Mouse (Mus musculus): ENCODE data around the gene Dnajb8. TPM values are rescaled to one million over a fixed set of nuclear protein-coding genes. Genes with fewer than 3 reads are reported as not detected.

Gene Dnajb8
- total RNA-seq, 2 experiments from 2014 or later: not detected

DNA sequence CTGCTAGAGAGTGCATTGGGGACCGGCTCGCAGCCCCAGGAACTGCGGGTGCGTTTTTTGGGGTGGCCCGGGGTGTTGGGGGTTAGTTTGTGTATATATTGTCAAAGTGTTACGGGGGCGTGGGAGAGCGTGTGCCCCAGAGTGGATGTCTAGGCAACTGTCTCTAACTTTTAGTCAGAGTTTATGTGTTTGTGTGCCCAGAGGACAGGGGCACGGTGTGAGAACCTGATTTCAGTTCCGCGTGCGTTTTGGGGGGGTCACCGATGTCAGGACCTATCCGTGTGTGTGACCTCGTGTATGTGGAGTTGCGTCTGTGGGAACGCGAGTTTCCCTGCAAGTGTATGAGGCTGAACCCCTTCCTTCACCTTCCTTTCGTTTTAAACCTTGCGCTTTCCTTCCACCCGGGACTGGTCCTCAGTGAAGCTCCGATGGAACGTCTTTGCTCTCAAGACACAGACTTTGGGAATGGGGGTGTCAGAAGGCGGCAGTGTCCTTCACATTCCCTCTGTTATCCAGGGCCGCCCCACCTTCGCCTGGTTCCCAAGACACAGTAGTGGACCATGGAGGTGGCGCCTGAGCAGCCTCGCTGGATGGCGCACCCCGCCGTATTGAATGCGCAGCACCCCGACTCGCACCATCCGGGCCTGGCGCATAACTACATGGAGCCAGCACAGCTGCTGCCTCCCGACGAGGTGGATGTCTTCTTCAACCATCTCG, 22.9 kb upstream of the Dnajb8 start:
- no peak for DNase-seq (ENCODE audit: low spot score)

DNA sequence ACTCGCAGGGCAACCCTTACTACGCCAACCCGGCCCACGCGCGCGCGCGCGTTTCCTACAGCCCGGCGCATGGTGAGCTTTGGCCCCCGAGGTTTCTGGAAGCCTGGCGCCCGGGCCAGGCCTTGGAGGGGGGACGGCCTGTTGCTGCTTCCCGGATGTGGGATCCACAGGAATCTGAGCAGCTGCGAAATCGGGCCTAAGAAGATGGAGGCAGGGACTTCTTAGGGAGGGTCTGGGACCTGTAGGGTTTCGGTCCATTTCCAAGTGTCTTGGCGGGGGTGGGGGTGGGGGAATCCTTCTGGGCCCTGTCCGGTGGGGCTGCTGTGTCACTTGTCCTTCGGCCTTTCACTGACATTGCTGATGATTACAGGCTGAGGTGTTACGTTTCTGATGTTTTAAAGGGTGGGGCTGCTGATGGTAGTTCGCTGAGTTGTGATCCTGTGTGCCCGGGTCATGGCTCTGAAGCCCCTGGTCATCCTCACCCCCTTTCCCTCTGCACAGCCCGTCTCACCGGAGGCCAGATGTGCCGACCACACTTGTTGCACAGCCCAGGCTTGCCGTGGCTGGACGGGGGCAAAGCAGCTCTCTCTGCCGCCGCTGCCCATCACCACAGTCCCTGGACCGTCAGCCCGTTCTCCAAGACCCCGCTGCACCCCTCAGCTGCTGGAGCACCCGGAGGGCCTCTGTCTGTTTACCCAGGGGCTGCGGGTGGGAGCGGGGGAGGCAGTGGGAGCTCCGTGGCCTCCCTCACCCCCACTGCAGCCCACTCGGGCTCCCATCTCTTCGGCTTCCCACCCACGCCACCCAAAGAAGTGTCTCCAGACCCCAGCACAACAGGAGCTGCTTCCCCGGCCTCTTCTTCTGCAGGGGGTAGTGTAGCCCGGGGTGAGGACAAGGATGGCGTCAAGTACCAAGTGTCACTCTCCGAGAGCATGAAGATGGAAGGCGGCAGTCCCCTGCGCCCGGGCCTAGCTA, 22.1 kb upstream of the Dnajb8 start:
- no peak for DNase-seq (ENCODE audit: low spot score)

DNA sequence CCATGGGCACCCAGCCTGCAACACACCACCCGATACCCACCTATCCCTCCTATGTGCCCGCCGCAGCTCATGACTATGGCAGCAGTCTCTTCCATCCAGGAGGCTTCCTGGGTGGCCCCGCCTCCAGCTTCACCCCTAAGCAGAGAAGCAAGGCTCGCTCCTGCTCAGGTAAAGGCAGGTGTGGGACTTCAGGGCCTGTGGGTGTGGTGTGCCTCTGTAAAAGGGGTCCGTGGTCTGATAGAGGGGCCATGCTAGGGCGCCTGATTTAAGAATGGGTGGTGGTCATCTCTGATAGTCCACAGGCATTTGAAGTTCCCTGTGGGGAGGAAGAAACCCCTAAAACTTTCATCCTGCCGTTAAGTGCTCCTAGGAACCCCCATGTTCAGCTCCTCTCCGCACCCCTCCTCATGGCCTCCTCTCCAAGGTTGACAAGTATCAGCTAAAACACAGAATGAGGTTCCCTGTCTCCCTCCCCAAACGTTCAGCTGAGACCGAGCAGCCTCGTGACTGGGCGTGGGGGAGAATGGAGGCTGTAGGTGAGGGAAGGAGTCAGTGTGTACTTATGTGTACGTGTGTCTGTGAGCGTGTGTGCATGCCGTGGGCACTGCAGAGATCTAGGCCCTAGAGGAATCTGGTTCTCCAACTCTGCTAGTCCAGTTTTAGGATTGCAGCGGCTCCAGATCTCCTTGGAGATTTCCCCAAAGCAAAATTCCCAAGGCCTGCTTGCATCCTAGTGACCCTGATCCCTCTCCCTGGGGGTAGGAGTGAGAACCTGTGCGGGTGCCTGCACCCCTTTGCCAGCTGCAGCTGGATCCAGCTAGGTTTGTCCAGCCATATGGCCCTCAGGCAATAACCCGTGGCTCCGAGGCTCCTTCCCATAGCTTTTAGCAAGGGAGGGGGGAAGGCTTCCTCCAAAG, 21.1 kb upstream of the Dnajb8 start:
- no peak for DNase-seq (ENCODE audit: low spot score)

DNA sequence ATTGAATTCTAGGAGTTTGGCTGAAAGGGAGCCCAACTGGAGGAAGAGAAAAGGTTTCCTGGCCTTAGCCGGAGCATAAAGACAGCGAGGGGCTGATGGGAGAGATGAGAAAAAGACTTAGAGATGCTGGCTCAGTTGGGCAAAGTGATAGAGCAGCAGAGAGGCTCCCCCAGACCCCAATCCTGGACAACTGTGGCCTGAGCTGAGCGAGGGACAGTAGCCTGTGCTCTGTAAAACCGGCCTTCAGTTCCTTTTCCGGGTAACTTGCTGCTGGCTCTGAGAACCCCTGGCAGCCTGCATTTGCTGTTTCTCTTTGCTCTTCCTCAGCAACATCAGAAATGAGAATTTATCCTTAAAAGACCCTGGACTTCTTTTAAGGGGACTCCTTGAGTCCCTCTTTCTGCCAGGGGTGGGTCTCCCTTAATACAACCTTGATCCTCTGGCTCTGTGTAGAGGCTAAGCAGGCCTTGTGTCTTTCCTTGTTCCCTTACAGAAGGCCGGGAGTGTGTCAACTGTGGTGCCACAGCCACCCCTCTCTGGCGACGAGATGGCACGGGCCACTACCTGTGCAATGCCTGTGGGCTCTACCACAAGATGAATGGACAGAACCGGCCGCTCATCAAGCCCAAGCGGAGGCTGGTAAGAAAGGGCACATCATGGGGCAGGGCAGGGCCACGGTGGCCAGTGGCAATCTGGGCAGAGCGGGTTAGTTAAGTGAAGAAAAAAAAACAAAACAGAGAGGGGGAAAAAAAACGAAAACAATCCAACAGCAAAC, 20.0 kb upstream of the Dnajb8 start:
- DNase-seq (ENCODE audit: low spot score): no peak

DNA sequence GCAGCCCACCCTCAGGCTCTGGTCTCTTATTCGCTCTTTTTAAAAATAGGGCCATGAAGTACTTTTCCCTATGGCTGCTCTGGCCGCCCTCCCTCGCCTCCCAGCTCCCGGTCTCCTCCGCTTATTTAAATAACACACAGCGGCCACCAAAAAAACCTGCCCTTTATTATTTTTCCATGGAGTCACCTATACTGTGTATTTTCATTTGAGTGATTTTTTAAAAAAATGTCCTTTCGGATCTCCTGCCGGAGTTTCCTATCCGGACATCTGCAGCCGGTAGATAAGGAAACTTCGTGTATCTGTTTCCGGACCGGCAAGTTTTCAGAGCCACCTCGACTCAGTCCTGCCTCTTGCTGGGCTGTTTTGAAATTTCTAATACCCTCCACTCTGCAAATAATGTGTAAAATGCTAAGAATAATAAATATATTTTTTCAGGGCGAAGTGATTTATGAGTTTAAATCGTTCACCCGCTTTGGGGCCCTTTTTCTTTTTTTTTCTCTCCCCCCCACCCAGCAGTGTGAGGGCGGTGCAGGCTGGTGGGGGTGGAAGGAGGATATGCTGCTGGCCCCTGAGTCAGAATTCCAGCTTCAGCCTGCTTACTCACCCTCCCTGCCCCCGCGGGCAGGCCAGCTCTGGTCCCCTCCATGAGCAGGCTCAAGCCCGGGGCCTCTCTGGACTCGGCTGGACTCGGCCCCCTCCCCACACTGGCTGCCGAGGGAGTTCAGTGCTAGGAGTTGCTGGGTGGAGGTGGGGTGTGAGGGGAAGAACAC, 19.0 kb upstream of the Dnajb8 start:
- no peak for DNase-seq (ENCODE audit: low spot score)

DNA sequence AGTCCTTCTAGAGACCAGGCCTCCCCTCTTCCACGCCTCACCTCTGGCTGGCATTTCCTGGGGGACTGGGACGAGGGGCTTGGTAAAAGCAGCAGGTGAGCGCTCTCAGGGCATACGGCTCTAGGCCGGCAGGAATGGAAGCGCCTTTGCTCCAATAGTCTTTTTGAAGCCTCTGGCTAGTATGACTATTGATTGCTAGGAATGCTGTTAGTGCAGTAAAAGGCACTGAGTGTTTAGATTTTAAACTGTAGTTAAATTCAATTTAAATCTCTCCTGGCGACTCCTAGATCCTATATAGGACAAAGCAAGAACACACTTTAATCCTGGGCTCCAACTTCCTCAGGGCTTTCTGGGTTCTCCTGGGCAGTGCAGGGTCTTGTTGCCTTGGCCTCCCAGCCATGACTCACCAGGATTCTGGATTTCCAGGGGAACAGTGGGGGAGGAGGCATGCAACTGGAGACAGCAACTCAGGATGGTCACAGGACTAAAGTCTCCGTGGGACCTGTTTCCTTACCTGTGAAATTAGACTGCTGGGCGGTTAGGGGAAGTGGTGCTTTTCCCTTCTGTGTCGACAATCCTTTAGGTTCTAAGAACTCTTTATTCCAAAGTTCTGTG, 18.2 kb upstream of the Dnajb8 start:
- no peak for DNase-seq (ENCODE audit: low spot score)

DNA sequence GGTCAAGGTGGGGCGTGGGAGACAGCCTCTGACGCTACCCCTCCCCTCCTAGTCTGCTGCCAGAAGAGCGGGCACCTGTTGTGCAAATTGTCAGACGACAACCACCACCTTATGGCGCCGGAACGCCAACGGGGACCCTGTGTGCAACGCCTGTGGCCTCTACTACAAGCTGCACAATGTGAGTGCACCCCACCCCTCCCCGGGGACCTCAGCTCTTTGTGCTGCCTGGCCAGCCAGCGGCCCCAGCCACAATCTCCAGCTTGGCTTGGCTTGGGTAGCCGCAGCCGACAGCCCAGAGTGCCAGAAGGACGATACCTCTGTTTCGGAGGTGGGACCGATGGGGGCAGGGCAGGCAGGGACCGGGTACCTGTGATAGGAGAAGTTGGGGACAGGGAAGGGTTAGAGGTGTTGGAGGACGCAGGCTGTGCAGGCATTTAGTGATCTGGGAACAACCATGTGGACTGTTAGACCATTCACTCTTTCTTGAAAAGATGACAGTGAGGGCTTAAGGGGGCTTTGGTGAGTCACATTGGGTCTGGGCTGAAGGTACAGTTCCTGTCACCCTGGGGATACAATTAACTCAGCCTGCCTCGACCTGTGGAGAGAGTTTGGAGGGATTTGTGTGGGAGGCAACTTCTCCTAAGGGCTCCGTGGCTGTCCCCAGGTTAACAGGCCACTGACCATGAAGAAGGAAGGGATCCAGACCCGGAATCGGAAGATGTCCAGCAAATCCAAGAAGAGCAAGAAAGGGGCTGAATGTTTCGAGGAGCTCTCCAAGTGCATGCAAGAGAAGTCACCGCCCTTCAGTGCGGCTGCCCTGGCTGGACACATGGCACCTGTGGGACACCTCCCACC, 17.3 kb upstream of the Dnajb8 start:
- DNase-seq (ENCODE audit: low spot score): no peak

DNA sequence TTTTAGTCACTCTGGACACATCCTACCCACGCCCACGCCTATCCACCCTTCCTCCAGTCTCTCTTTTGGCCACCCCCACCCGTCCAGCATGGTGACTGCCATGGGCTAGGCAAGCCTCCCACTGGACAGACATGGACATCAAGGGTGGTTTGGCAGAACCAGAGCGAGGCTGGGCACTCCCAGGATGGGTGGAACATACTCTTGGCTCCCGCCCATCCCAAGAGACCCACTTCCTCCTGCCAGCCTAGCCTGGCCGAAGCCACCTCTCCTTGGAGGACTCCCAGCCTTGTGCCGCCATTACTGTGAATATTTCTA, 16.7 kb upstream of the Dnajb8 start:
- DNase-seq (ENCODE audit: low spot score): no peak

DNA sequence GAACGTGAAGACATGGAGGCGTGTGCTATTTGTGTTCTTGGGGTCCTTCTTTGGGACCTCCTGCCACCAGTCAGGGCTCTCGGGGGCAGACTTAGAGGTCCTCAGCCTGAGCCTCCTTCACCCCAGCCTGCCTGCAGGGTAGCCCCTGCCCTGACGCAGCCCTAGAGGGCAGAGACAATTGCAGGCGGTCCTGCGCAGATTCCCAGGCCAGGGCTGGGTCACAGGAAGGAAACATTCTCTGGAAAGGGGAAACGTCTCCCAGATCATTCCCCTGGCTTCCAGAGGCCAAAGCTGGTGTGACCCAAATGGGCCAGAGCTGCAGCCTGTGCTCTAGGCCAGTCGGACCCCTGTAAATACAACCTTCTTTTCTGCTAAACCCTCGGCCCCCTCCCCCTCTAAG, 16.1 kb upstream of the Dnajb8 start:
- DNase-seq (ENCODE audit: low spot score): no peak

DNA sequence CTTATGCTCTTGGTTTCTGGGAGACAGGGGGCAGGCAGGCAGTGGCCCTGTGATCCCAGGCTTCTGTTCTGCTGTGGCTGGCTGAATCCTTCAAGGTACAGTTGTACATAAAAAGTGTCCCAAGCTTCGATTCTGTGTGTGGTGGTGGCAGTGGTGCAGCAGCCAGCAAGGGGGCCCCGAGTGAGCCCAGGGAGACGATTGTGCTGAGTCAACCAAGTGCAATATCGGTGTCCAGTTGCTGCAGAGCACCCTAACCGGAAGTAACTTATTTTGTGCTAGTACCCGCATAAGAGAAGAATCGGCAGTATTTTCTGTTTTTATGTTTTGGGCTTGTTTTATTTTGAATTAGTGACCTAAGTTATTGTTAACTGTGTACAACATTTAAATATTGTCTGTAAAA, 15.5 kb upstream of the Dnajb8 start:
- no peak for DNase-seq (ENCODE audit: low spot score)

DNA sequence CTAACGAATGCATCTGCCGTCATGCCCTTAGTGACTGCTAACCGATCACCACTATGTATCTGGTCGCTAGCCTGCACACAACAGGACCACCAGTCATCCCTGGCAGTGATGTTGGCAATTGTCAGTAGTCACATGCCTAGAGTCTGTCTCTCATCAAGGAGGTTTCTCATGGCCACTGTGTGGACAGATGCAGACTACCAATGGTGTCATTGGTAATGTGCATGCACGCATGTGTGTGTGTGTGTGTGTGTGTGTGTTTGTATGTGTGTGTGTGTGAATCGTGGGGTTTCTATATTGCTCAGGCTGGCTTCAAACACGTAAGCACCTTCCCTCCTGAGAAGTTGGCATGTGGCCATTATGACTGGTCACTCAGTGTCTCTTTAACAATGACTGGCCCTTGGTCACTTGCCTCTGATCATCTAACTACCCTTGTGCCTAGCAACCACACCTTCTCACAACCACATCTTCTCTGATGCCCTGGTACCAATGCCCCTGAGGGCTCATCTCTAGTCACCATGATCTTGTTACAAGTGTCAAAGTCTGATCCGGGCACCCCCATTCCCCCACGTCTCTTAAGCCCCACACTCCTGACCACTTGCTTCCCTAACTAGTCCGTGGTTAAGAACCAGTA, 14.6 kb upstream of the Dnajb8 start:
- no peak for DNase-seq (ENCODE audit: low spot score)

DNA sequence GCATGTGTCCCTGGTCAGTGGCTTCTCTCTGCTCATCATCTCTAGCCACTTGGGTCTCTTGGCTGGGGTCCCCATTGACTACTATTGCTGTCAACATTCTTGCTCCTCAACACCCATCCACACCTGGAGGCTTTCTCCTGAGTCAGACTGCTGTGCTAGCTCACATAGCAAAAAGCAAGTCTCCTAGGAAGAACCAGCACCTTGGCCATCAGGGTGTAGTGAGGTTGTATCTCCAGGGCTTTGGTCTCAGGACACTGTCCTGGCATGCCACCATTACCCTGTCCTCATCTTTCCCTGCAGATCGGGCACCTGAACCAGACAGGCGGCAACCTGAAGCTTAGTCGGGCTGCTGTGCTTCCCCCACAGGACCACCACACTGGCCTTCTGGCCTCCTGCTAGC, 13.7 kb upstream of the Dnajb8 start:
- no peak for DNase-seq (ENCODE audit: low spot score)

DNA sequence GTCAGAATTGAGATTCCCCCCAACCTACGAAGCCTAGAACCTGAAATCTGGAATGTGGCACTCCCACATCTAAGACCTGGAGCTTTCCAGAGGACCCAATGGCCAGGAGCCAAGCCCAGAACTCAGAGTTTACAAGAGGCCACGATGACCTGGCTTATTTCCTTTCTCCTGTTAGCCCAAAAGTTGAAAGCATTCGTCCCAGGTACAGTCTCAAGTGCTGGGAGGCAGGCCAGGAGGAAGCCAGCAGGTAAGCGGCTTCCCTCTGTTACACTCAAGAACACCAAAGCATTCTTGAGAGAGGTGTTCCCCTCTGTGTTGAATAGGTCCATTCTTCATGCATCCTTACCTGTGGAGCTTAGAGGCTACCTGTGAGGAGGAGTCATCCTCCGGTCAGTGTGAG, 12.6 kb upstream of the Dnajb8 start:
- DNase-seq (ENCODE audit: low spot score): no peak

DNA sequence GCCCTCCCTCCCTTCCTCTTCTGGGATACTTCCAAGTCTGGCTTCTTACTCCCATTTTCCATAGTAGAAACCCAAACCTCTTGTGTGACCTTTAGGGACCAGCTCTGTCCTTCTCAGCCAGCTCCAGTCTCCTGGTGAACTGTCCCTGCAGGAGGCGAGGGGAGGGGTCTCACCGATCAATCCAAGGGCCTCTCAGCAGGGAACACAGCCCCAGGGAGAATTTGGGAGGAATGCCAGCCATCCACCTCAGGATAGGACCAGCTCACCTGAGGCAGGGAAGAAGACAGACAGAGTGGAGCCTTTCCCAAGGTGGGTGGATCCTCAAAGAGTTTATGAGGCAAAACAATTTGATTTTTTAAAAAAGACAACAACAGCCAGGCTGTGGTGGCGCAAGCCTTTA, 11.9 kb upstream of the Dnajb8 start:
- DNase-seq (ENCODE audit: low spot score): no peak

DNA sequence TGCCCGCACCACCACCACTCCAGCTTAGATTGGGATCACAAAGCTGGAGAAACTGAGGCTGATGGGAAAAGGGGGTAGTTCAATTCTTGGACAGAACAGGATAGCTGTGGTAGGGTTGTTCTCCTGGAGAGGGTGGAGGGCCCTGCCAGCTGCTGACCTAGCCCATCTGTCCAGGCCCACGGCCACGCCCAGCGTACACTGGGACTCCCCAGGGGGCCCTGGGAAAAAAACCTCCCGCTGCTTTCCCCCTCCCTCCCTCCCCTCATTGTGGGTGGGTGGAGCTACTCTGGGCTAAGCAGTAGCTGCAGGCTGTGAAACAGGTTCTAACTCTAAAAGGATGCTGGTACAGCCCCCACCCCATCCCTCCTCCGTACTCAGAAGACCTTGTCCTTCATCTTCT, 6.3 kb upstream of the Dnajb8 start:
- no peak for DNase-seq (ENCODE audit: low spot score)

DNA sequence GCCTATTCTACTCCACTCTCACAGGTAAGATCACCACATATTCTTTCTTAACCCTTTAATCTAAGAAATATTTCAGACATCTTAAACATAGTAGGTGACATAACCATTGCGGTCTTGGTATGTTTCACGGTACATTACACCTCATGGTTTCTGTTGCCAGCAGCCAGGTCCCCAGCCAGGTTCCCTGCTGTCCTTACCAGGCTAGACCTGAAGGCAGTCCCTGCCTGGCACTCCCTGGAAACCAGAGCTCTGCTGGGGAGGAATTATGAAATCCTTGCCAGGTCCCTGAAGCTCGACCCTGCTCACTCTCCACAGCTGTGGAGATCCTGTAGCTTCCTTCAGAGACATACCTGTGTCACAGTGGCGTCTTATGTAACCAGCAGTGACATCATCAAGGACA, 5.9 kb upstream of the Dnajb8 start:
- DNase-seq (ENCODE audit: low spot score): no peak

DNA sequence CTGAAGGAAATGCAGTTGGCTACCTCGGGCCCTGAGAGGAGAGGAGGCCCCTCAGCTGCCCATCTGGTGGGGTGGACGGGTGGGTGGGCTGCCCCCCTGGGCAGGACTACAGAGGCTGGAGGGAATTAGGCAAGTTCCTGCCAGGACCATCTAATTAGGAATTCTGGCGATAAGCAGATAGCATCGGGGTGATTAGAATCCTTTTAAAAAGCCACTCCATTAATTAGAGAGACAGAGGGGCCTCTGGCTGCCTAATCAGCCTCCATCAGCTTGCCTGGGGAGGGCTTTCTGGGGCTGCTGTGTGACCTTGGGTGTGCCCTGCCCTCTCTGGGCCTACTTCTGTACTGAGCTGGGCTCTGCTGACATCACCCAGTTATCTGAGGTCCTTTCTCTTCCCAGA, 3.0 kb upstream of the Dnajb8 start:
- DNase-seq (ENCODE audit: low spot score): no peak

DNA sequence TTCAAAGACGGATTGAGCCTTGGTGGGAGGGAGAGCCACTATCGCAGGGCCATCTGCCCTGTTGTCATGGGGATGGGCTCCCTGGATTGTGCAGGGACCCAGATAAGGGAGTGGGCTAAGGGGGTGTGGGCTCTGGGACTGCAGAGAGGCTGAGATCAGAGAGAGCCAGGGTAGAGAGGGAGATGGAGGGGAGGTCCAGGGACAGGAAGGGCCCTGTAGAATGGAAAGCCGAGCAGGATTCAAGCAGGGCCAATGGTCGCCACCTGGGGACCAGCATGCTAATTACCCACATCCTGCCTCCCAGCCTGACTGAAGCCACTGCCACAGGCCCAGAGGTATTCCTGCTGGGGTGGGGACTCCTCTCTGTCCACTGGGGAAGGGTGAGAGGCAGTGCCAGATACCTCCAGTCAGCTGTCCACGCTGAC, 4.5 kb downstream of the Dnajb8 start:
- no peak for DNase-seq (ENCODE audit: low spot score)
